Mouse (Mus musculus) layer of hippocampus, postnatal 14 days (tissue): Measurements from ENCODE around the gene Snrpe. TPM values are rescaled to one million over a fixed set of nuclear protein-coding genes. Genes with fewer than 3 reads are reported as not detected.

Experiments
- DNase-seq, 2 experiments: peaks; one replicate each; pipeline ENCODE4 v3.0.0; 2021 to 2022; ENCODE audit warnings: low spot score in 2 of 2, mixed read lengths in 1 of 2
- long read RNA-seq, 2 experiments: library from polyadenylated mRNA; stranded (forward); transcript quantifications; one replicate each; pipeline ENCODE4 v2.0.0; 2021
- total RNA-seq, 2 experiments: library from RNA; stranded (reverse); gene quantifications; 2 replicates each; pipeline ENCODE4 v1.2.3; 2021

Gene Snrpe
- total RNA-seq = 10 to 100 TPM; 70.6 to 81.4 TPM
- long read RNA-seq, experiment 1, transcript Snrpe-204 (5 exons, 503 nt) = major isoform, 15 of 19 reads
- long read RNA-seq, experiment 1, partial matches to known transcripts = 0 of 19 reads
- long read RNA-seq, experiment 1, other reads (novel, unspliced or antisense) = 1 of 19 reads
- long read RNA-seq, experiment 2, transcript Snrpe-204 (5 exons, 503 nt) = major isoform, 46 of 53 reads
- long read RNA-seq, experiment 2, partial matches to known transcripts = 3 of 53 reads
- long read RNA-seq, experiment 2, other reads (novel, unspliced or antisense) = 2 of 53 reads

- peak; percentile 92 to 97 for DNase-seq
Measured at GRCm38 (mm10) chr1:133609771-133610502, at the start of gene Snrpe. Snrpe (minus strand) TSS chr1:133610291.

DNA sequence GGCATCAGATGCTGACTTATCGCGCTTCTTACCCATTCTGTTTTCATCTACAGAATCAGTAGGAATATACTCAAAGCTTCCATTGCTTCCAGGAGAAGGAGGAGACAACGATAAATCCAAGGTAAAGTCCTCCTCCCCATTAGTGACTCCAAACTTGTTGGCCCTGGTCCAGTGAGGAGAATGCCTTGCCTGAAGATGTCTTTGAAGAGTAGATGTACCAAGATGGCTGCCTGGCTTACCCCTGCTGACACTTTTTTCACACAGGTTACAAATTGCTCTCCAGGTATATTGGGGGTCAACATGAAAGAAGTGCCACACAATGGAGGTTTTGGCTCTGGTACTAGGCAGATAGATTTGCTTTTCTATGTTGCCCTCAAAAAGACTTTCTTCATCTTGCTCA, 48.8 kb upstream of the Snrpe start:
- no peak for DNase-seq

GRCm38 (mm10) chr1:133656811-133657210, 46.7 kb upstream of the Snrpe start:
- DNase-seq = no peak

GRCm38 (mm10) chr1:133653033-133653432, 42.9 kb upstream of the Snrpe start:
- no peak for DNase-seq

GRCm38 (mm10) chr1:133650288-133651055, 40.4 kb upstream of the Snrpe start:
- DNase-seq = no peak

DNA sequence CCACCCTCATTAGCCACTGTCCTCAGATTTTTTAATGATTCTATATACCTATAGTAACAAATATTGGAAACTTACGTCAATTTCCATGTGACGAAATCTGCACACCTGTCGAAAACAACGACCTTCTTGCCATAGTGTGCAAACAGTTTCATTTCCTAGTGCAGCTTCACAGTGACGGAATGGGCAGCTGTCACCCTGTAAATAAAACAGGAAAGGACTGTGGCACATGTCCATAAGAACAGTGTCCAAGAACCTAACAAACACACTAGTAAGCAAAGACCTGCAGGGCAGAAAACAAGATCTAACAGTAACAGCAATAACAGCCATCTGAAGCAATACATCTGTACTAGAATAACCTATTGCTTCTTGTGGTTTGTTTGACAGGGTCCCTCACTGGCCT, 35.6 kb upstream of the Snrpe start:
- no peak for DNase-seq

GRCm38 (mm10) chr1:133641163-133641562, 31.1 kb upstream of the Snrpe start:
- no peak for DNase-seq

GRCm38 (mm10) chr1:133638517-133638916, 28.4 kb upstream of the Snrpe start:
- no peak for DNase-seq

DNA sequence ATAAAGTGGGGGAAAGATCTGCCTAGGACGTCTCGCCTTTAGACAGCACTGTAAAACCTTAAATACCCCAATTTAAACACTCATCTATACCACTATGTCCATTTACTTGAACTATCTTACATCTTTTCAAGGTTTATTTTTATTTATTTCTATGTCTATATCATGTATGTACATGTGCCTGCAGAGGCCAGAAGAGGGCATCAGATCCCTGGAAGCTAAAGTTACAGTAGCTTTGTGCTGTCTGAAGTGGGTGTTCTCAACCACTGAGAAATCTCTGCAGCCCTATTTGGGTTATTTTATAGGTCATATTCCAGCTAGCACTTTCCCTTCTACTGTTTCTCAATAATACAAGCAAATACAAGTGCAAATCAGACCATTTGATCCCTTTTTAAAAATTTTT, 22.1 kb upstream of the Snrpe start:
- DNase-seq = no peak

DNA sequence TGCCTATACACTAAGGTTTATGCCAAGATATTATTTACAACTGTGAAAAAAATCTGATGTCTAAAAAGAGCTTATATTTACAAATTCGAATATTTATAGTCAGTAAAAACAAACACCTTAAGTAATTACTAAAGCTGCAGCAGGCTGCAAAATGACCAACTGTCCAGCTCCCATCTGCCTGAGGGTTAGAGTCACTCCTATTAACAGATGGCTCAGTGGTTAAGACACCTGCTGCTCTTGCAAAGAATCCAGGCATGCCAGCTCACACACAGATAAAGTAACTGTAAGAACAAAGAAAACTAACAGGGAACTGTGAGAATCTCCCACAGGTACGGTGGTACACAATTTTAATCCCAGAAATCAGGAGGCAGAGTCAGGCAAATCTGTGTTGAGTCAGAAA, 15.0 kb upstream of the Snrpe start:
- no peak for DNase-seq

- no peak for DNase-seq
Measured at GRCm38 (mm10) chr1:133618311-133618710, 8.2 kb upstream of the Snrpe start.

GRCm38 (mm10) chr1:133617908-133618307, 7.8 kb upstream of the Snrpe start:
- no peak for DNase-seq

DNA sequence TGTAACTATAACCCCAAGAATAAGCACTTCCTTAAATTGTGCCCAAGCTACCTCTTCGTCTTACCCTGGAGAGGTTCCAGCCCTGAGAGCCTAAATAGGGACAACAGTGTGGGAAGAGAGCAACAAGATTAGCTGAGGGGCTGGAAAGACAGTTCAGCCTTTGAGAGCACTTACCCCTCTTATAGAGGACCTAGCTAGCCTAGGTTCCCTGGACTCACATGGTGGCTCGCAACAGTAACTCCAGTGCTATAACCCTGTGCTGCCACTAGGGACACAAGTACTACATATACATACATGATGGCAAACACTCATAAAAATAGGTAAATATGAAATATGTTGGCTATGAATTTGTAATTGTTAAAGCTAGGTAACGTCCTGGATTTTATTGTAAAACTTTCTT, 3.7 kb upstream of the Snrpe start:
- no peak for DNase-seq

DNA sequence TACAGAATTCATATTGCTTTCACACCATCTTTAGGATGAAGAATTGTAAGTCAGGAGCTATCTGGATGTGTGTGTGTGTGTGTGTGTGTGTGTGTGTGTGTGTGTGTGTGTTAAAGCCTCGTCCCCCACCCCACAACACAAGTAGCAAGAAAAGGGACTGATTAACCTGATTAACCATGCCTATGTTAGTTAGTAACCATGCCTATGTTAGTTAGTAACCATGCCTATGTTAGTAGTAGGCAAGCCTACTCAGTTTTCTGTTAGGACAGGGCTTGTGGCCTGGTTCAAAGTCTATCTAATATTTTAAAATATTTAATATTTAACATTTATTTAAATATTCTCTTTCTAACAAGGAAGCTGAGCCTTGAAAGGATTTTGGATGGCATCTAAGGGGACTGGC, 1.3 kb upstream of the Snrpe start:
- DNase-seq = no peak

DNA sequence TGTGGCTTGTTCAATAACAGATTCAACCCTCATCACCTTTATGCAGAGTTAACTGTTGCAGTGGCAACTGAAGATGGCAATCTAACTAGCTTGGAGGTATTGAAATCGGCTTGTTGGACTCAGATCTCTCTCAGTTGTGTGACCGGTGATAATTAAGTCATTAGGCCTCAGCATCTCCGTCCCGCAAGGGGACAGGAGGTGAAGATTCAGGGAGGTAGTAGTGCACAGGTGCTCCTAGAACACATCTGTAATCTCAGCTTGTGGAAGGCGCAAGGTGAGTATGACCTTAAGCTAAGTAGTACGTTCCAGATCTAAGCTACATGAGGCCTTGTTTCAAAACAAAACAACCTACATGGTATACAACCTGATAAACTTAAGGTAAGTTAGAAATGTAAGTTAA, 510 bp upstream of the Snrpe start:
- no peak for DNase-seq

- DNase-seq = no peak
Measured at GRCm38 (mm10) chr1:133603174-133603573, 6.9 kb downstream of the Snrpe start.

GRCm38 (mm10) chr1:133596298-133597007, 13.6 kb downstream of the Snrpe start:
- DNase-seq = peak; percentile 26 to 61

DNA sequence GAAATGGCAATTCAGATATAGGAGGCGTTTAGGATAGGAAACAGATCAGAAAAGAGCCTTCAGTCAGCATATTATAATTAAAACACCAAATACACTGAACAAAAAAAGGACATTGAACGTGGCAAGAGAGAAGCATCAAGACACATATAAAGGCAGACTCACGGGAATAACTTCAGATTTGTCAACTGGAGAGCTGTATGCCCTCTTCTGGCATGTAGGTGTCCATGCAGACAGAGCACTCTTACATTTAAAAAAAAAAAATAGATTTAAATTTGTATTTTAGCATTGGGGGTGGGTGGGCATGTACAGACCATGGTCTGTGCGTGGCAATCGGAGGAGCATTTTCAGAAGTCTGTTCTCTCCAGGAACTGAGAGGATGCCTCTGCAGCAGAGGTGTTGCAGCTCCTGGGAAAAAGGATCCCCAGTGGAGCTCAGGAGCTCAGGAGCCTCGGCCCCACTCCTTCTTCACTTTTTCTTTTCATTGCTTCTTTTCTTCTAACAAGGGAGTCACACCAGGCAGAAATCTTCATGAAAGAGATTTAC, 24.0 kb downstream of the Snrpe start:
- DNase-seq = no peak

GRCm38 (mm10) chr1:133571293-133571692, 38.8 kb downstream of the Snrpe start:
- no peak for DNase-seq
